Mouse (Mus musculus): ENCODE data around the gene Hvcn1.

- TF ChIP-seq POLR2A (IDR thresholded peaks at IDR 0.05; ENCODE audit: extremely low read depth, insufficient read depth, low read length) (no peak), CTCF (IDR thresholded peaks at IDR 0.05; ENCODE audit: low read depth, low read length) (no peak)
Observed at GRCm38 (mm10) chr5:122235196-122235836, 28.7 kb downstream of the Hvcn1 start.

Data from liver, adult 2 months (tissue).